Mouse (Mus musculus): ENCODE data around the gene Hist1h2bf. TPM values are rescaled to one million over a fixed set of nuclear protein-coding genes. Genes with fewer than 3 reads are reported as not detected.
"Not testable (repeated sequence)": the region's sequence is repeated elsewhere in the genome, so short reads cannot be mapped to it uniquely, and the experiment has no call there.

Hist1h2bf gene
- total RNA-seq, 2 experiments from 2014 or later: 116 to 129 TPM

- intact Hi-C loops (cut with DNase I): no loop called here
These were observed 21.8 kb downstream of the Hist1h2bf start for GRCm38 (mm10) chr13:23551931-23552914.

GRCm38 (mm10) chr13:23551146-23551834 lies 22.7 kb downstream of the Hist1h2bf start, which contains the start of gene Hist1h4f:
Gene Hist1h4f, minus strand, starts transcription at chr13:23551648.
- intact Hi-C loops (cut with DNase I): not testable (repeated sequence)
- DNase-seq: peak; percentile 90 to 91

More at GRCm38 (mm10) chr13:23551931-23552914, 21.8 kb downstream of the Hist1h2bf start:
- DNase-seq: peak in 1 of 2 experiments; percentile 6

- intact Hi-C loops (cut with DNase I): no loop called here
These were observed 23.2 kb downstream of the Hist1h2bf start for GRCm38 (mm10) chr13:23550761-23551145.

GRCm38 (mm10) chr13:23546694-23547093 lies 27.3 kb downstream of the Hist1h2bf start:
- intact Hi-C loops (cut with DNase I): no loop called here
- DNase-seq: no peak

More at GRCm38 (mm10) chr13:23550761-23551145, 23.2 kb downstream of the Hist1h2bf start:
- DNase-seq: peak in 1 of 2 experiments; percentile 4

- peak in 1 of 2 experiments; percentile 25 for DNase-seq
- intact Hi-C loops (cut with DNase I): not testable (repeated sequence)
These were observed 29.2 kb downstream of the Hist1h2bf start for GRCm38 (mm10) chr13:23544787-23545120.

GRCm38 (mm10) chr13:23543965-23544786 lies 29.8 kb downstream of the Hist1h2bf start, which contains the start of gene Hist1h3f:
Gene Hist1h3f, plus strand, starts transcription at chr13:23544052.
- DNase-seq: peak; percentile 87 to 88
- intact Hi-C loops (cut with DNase I): no loop called here

GRCm38 (mm10) chr13:23542999-23543607 lies 30.9 kb downstream of the Hist1h2bf start, which contains the start of gene Hist1h2bh:
Gene Hist1h2bh, minus strand, starts transcription at chr13:23543392.
- intact Hi-C loops (cut with DNase I): not testable (repeated sequence)
- peak; percentile 85 to 86 for DNase-seq

GRCm38 (mm10) chr13:23542225-23542980 lies 31.6 kb downstream of the Hist1h2bf start:
- DNase-seq; intact Hi-C loops (cut with DNase I): not testable (repeated sequence)

- no peak for DNase-seq
- intact Hi-C loops (cut with DNase I): no loop called here
These were observed 32.5 kb downstream of the Hist1h2bf start for GRCm38 (mm10) chr13:23541497-23541896.

GRCm38 (mm10) chr13:23539821-23540220 lies 34.2 kb downstream of the Hist1h2bf start:
- DNase-seq: not testable (repeated sequence)
- intact Hi-C loops (cut with DNase I): loop anchor here (10.0 kb wide), 1 partner anchor 205 kb away; the partner anchor contains the start of genes Hist1h2bb and Hist1h3c

GRCm38 (mm10) chr13:23538249-23538648 lies 35.7 kb downstream of the Hist1h2bf start:
- intact Hi-C loops (cut with DNase I): loop anchor here (10.0 kb wide), 1 partner anchor 207 kb away; the partner anchor contains the start of genes Hist1h2bb and Hist1h3c
- DNase-seq: no peak

- intact Hi-C loops (cut with DNase I): loop anchor here (10.0 kb wide), 1 partner anchor 208 kb away; the partner anchor contains the start of genes Hist1h2bb and Hist1h3c
These were observed 36.8 kb downstream of the Hist1h2bf start for GRCm38 (mm10) chr13:23537006-23537710.

GRCm38 (mm10) chr13:23536076-23536822 lies 37.7 kb downstream of the Hist1h2bf start:
- intact Hi-C loops (cut with DNase I): loop anchor here (10.0 kb wide), 1 partner anchor 209 kb away; the partner anchor contains the start of genes Hist1h2bb and Hist1h3c

More at GRCm38 (mm10) chr13:23537006-23537710, 36.8 kb downstream of the Hist1h2bf start:
- DNase-seq: no peak

GRCm38 (mm10) chr13:23535137-23536075 lies 38.6 kb downstream of the Hist1h2bf start, which contains the start of gene Hist1h3g:
Gene Hist1h3g, plus strand, starts transcription at chr13:23535422.
- intact Hi-C loops (cut with DNase I): loop anchor here (10.0 kb wide), 1 partner anchor 209 kb away; the partner anchor contains the start of genes Hist1h2bb and Hist1h3c
- DNase-seq: peak; percentile 92 to 93

More at GRCm38 (mm10) chr13:23536076-23536822, 37.7 kb downstream of the Hist1h2bf start:
- no peak for DNase-seq

- intact Hi-C loops (cut with DNase I): loop anchor here (5.0 to 10.0 kb wide), 3 partner anchors 48 to 1492 kb away; partner anchors contain the start of genes Hist1h2ag, Hist1h2bb, Hist1h2bj and Hist1h3c
- no peak for DNase-seq
These were observed 39.4 kb downstream of the Hist1h2bf start for GRCm38 (mm10) chr13:23534368-23535131.
